Mouse (Mus musculus): ENCODE measurements around the gene Pakap.

- TF ChIP-seq CTCF (IDR thresholded peaks at IDR 0.05; ENCODE audit: low read depth) (no peak), EP300 (IDR thresholded peaks at IDR 0.05; ENCODE audit: low read depth) (no peak)
Measured at GRCm38 (mm10) chr4:57626921-57627320, 58.9 kb downstream of the Pakap start.

All from liver, embryonic 14.5 days (tissue).